Mouse (Mus musculus): ENCODE results near the gene Srd5a3. TPM values are rescaled to one million over a fixed set of nuclear protein-coding genes. Genes with fewer than 3 reads are reported as not detected.
A peak's percentile ranks its signal among the peaks of the same experiment; 100 is the strongest.

Srd5a3 gene
- polyA plus RNA-seq, 2 experiments: 31.6 to 32.0 TPM

DNA sequence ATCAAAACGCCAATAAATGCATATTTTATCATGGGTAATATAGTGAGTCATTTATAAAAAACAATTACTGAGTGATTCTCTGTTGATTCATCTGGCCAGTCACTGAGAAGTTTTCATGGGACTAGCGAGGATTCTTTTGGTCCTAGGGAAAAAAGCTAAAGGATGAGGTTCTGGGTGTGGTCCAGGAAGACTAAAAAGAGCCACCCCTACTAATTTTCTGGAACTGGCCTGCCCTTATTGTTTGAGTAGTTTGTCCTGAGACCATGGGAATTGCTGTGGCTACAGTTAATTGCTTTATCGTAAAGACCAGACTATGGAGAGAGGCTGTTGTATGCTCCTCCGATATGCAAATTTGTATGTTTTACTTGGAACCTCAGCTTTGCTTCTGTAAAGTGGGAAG is 28.1 kb upstream of the Srd5a3 start:
- H3K36me3 ChIP-seq (ENCODE audit: control insufficient read depth, insufficient read depth, low read length): no peaks in the 10 kb centered on the region
- TF ChIP-seq POLR2A (IDR thresholded peaks at IDR 0.05; ENCODE audit: borderline replicate concordance, extremely low read depth, insufficient read depth, insufficient read length): no peak
- no peak for ATAC-seq (ENCODE audit: low FRiP score, low read depth)
- no peak overlapping the region for H3K4me2 ChIP-seq (replicated peaks; ENCODE audit: low read depth, low read length, severe bottlenecking)
- no peak for DNase-seq (ENCODE audit: low spot score)
- no peaks in the 10 kb centered on the region for H3K9me3 ChIP-seq (ENCODE audit: control insufficient read depth, low read length)
- H3K27me3 ChIP-seq (ENCODE audit: control insufficient read depth, insufficient read depth, low read length): no peaks in the 10 kb centered on the region
- 82% methylated on average over 4 of the region's 4 CpGs for WGBS
- H3K9ac ChIP-seq (ENCODE audit: low read depth, low read length, severe bottlenecking): no peak overlapping the region
- no peak overlapping the region for H3K4me3 ChIP-seq (replicated peaks; ENCODE audit: low read length)
- no peak overlapping the region for H3K27ac ChIP-seq (replicated peaks; ENCODE audit: low read depth, low read length)
- H3K4me1 ChIP-seq (ENCODE audit: control insufficient read depth, insufficient read depth, low read length): no peaks in the 10 kb centered on the region

GRCm38 (mm10) chr5:76115436-76116041 is 24.5 kb upstream of the Srd5a3 start:
- no peak for TF ChIP-seq POLR2A (IDR thresholded peaks at IDR 0.05; ENCODE audit: borderline replicate concordance, extremely low read depth, insufficient read depth, insufficient read length)
- DNase-seq (ENCODE audit: low spot score) (no peak), ATAC-seq (ENCODE audit: low FRiP score, low read depth) (no peak)

GRCm38 (mm10) chr5:76118441-76118840 is 21.6 kb upstream of the Srd5a3 start:
- Histone ChIP-seq H3K4me3 (replicated peaks; ENCODE audit: low read length) (no peak overlapping the region), H3K9ac (ENCODE audit: low read depth, low read length, severe bottlenecking) (no peak overlapping the region), H3K36me3 (ENCODE audit: control insufficient read depth, insufficient read depth, low read length) (no peaks in the 10 kb centered on the region), H3K27me3 (ENCODE audit: control insufficient read depth, insufficient read depth, low read length) (no peaks in the 10 kb centered on the region), H3K4me1 (ENCODE audit: control insufficient read depth, insufficient read depth, low read length) (no peaks in the 10 kb centered on the region), H3K4me2 (replicated peaks; ENCODE audit: low read depth, low read length, severe bottlenecking) (no peak overlapping the region), H3K27ac (replicated peaks; ENCODE audit: low read depth, low read length) (no peak overlapping the region), H3K9me3 (ENCODE audit: control insufficient read depth, low read length) (peaks cover 6% of the 10 kb centered on the region; the same call in 1 of the 2 replicates)
- no peak for ATAC-seq (ENCODE audit: low FRiP score, low read depth)
- TF ChIP-seq POLR2A (IDR thresholded peaks at IDR 0.05; ENCODE audit: borderline replicate concordance, extremely low read depth, insufficient read depth, insufficient read length): no peak
- 37% methylated on average over 7 of the region's 7 CpGs for WGBS
- DNase-seq (ENCODE audit: low spot score): peak; percentile 49

More at GRCm38 (mm10) chr5:76115436-76116041, 24.5 kb upstream of the Srd5a3 start:
- Histone ChIP-seq H3K4me2 (replicated peaks; ENCODE audit: low read depth, low read length, severe bottlenecking) (no peak overlapping the region), H3K27me3 (ENCODE audit: control insufficient read depth, insufficient read depth, low read length) (no peaks in the 10 kb centered on the region), H3K4me3 (replicated peaks; ENCODE audit: low read length) (no peak overlapping the region), H3K27ac (replicated peaks; ENCODE audit: low read depth, low read length) (no peak overlapping the region), H3K4me1 (ENCODE audit: control insufficient read depth, insufficient read depth, low read length) (no peaks in the 10 kb centered on the region), H3K9me3 (ENCODE audit: control insufficient read depth, low read length) (no peaks in the 10 kb centered on the region), H3K36me3 (ENCODE audit: control insufficient read depth, insufficient read depth, low read length) (no peaks in the 10 kb centered on the region), H3K9ac (ENCODE audit: low read depth, low read length, severe bottlenecking) (no peak overlapping the region)
- WGBS: 75% methylated on average over 8 of the region's 8 CpGs

GRCm38 (mm10) chr5:76120634-76121033 is 19.4 kb upstream of the Srd5a3 start:
- peaks cover 10% of the 10 kb centered on the region for H3K9me3 ChIP-seq (ENCODE audit: control insufficient read depth, low read length)
- TF ChIP-seq POLR2A (IDR thresholded peaks at IDR 0.05; ENCODE audit: borderline replicate concordance, extremely low read depth, insufficient read depth, insufficient read length): no peak
- no peaks in the 10 kb centered on the region for H3K36me3 ChIP-seq (ENCODE audit: control insufficient read depth, insufficient read depth, low read length)
- no peaks in the 10 kb centered on the region for H3K27me3 ChIP-seq (ENCODE audit: control insufficient read depth, insufficient read depth, low read length)
- WGBS: 78% methylated on average over 5 of the region's 5 CpGs
- H3K27ac ChIP-seq (replicated peaks; ENCODE audit: low read depth, low read length): no peak overlapping the region
- H3K4me3 ChIP-seq (replicated peaks; ENCODE audit: low read length): no peak overlapping the region
- no peak overlapping the region for H3K4me2 ChIP-seq (replicated peaks; ENCODE audit: low read depth, low read length, severe bottlenecking)
- no peaks in the 10 kb centered on the region for H3K4me1 ChIP-seq (ENCODE audit: control insufficient read depth, insufficient read depth, low read length)
- DNase-seq (ENCODE audit: low spot score) (no peak), ATAC-seq (ENCODE audit: low FRiP score, low read depth) (no peak)
- no peak overlapping the region for H3K9ac ChIP-seq (ENCODE audit: low read depth, low read length, severe bottlenecking)

DNA sequence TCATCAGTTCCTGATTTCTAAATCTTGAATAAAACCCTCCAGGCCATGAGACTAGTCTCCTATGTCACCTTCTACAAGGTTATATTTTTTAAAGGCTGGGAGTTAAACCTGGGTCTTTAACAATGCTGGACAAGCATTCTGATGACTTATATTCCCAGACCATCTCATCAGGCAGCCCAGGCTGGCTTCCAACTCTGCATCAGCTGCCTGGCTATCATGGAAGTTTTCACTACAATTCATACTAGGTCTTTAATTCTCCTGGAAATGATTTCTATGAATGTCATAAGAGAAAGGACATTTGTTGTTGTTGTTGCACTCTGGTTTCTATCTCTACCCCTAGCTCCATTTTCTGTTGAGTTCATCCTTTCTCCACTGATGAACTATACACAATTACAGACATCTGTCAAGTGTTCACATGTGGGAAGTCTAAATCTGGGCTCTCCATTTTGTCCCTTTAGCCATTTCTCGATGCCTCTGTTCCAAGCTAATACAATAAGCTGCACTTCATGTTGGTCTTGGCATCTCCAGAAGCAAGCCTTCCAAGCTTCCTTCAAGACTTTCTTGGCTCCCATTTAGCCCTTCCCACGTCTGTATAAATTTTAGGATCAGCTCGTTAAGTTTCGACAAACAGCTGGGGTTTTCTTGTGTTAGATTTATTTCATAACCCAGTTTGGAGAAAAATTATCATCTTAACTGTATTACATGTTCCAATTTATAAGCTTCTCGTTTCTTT is 12.3 kb upstream of the Srd5a3 start:
- 58% methylated on average over 5 of the region's 5 CpGs for WGBS
- no peak for DNase-seq (ENCODE audit: low spot score)
- no peak overlapping the region for H3K4me3 ChIP-seq (replicated peaks; ENCODE audit: low read length)

More for the DNA sequence above, 12.3 kb upstream of the Srd5a3 start:
- H3K4me2 ChIP-seq (replicated peaks; ENCODE audit: low read depth, low read length, severe bottlenecking): no peak overlapping the region
- no peaks in the 10 kb centered on the region for H3K4me1 ChIP-seq (ENCODE audit: control insufficient read depth, insufficient read depth, low read length)
- ATAC-seq (ENCODE audit: low FRiP score, low read depth): no peak
- no peaks in the 10 kb centered on the region for H3K27me3 ChIP-seq (ENCODE audit: control insufficient read depth, insufficient read depth, low read length)
- H3K27ac ChIP-seq (replicated peaks; ENCODE audit: low read depth, low read length): no peak overlapping the region
- TF ChIP-seq POLR2A (IDR thresholded peaks at IDR 0.05; ENCODE audit: borderline replicate concordance, extremely low read depth, insufficient read depth, insufficient read length): no peak
- H3K36me3 ChIP-seq (ENCODE audit: control insufficient read depth, insufficient read depth, low read length): no peaks in the 10 kb centered on the region
- H3K9ac ChIP-seq (ENCODE audit: low read depth, low read length, severe bottlenecking): no peak overlapping the region
- peaks cover 5% of the 10 kb centered on the region for H3K9me3 ChIP-seq (ENCODE audit: control insufficient read depth, low read length)

All from limb, embryonic 14.5 days (tissue).